Mouse (Mus musculus): ENCODE results near the gene Lrch4. TPM values are rescaled to one million over a fixed set of nuclear protein-coding genes. Genes with fewer than 3 reads are reported as not detected.

Lrch4 gene
- polyA plus RNA-seq, 1 experiment from 2014 or later, result 27.2 TPM

GRCm38 (mm10) chr5:137686127-137686790 lies 57.3 kb downstream of the Lrch4 start:
- H3K4me1 ChIP-seq, result peaks cover 30% of the 10 kb centered on the region
- peaks cover 18% of the 10 kb centered on the region for H3K27me3 ChIP-seq (ENCODE audit: low read depth, poor library complexity, severe bottlenecking)
- H3K4me3 ChIP-seq, result no peak overlapping the region
- no peak overlapping the region for H3K27ac ChIP-seq (replicated peaks)
- no peak for DNase-seq (ENCODE audit: low spot score)
- WGBS, result 87% methylated on average over 6 of the region's 6 CpGs
- H3K36me3 ChIP-seq, result peaks cover 11% of the 10 kb centered on the region
- H3K9me3 ChIP-seq (replicated peaks), result no peaks in the 10 kb centered on the region

GRCm38 (mm10) chr5:137689974-137690373 lies 61.1 kb downstream of the Lrch4 start:
- H3K4me1 ChIP-seq, result peaks cover 10% of the 10 kb centered on the region; the same call in 1 of the 2 replicates
- WGBS, result 90% methylated on average over 3 of the region's 3 CpGs
- DNase-seq (ENCODE audit: low spot score), result no peak
- H3K27me3 ChIP-seq (ENCODE audit: low read depth, poor library complexity, severe bottlenecking), result peaks cover 18% of the 10 kb centered on the region
- no peaks in the 10 kb centered on the region for H3K9me3 ChIP-seq (replicated peaks)
- H3K27ac ChIP-seq (replicated peaks), result no peak overlapping the region
- H3K36me3 ChIP-seq, result no peaks in the 10 kb centered on the region
- H3K4me3 ChIP-seq, result no peak overlapping the region

GRCm38 (mm10) chr5:137690531-137690930 lies 61.6 kb downstream of the Lrch4 start:
- H3K4me1 ChIP-seq, result peaks cover 8% of the 10 kb centered on the region; the same call in 1 of the 2 replicates
- peaks cover 14% of the 10 kb centered on the region for H3K27me3 ChIP-seq (ENCODE audit: low read depth, poor library complexity, severe bottlenecking)
- H3K36me3 ChIP-seq, result no peaks in the 10 kb centered on the region
- DNase-seq (ENCODE audit: low spot score), result no peak
- no peak overlapping the region for H3K27ac ChIP-seq (replicated peaks)
- H3K4me3 ChIP-seq, result no peak overlapping the region
- H3K9me3 ChIP-seq (replicated peaks), result no peaks in the 10 kb centered on the region
- WGBS, result 76% methylated on average over 9 of the region's 9 CpGs

Other genes starting within 250 kb of the Lrch4 start
- gene Zan, start 152.1 kb upstream of the Lrch4 start, polyA plus RNA-seq (2016; fragmentation: Nextera tagmentation; extraction: Ambion mirVana), result 0.07 and 0.09 TPM in 2 replicates
- gene Pop7, start 126.6 kb upstream of the Lrch4 start, polyA plus RNA-seq (2016; fragmentation: Nextera tagmentation; extraction: Ambion mirVana), result 54.1 and 55.3 TPM in 2 replicates
- 15.1 and 16.4 TPM in 2 replicates for gene Gigyf1, start 110.6 kb upstream of the Lrch4 start, polyA plus RNA-seq (2016; fragmentation: Nextera tagmentation; extraction: Ambion mirVana)
- gene Epo, start 95.9 kb upstream of the Lrch4 start, polyA plus RNA-seq (2016; fragmentation: Nextera tagmentation; extraction: Ambion mirVana), result 2.6 and 5.5 TPM in 2 replicates
- 400 and 414 TPM in 2 replicates for gene Gnb2, start 95.6 kb upstream of the Lrch4 start, polyA plus RNA-seq (2016; fragmentation: Nextera tagmentation; extraction: Ambion mirVana)
- 9.4 and 27.5 TPM in 2 replicates for gene Actl6b, start 75.6 kb upstream of the Lrch4 start, polyA plus RNA-seq (2016; fragmentation: Nextera tagmentation; extraction: Ambion mirVana)
- gene Tfr2, start 59.3 kb upstream of the Lrch4 start, polyA plus RNA-seq (2016; fragmentation: Nextera tagmentation; extraction: Ambion mirVana), result 1.9 and 2.2 TPM in 2 replicates
- 14.0 and 19.4 TPM in 2 replicates for gene Mospd3, start 28.1 kb upstream of the Lrch4 start, polyA plus RNA-seq (2016; fragmentation: Nextera tagmentation; extraction: Ambion mirVana)
- 61.4 and 68.2 TPM in 2 replicates for gene Pcolce, start 15.3 kb upstream of the Lrch4 start, polyA plus RNA-seq (2016; fragmentation: Nextera tagmentation; extraction: Ambion mirVana)
- 0.25 and 0.28 TPM in 2 replicates for gene Fbxo24, start 119 bp upstream of the Lrch4 start, polyA plus RNA-seq (2016; fragmentation: Nextera tagmentation; extraction: Ambion mirVana)
- 14.0 and 15.4 TPM in 2 replicates for gene Gm20605, start 54 bp downstream of the Lrch4 start, polyA plus RNA-seq (2016; fragmentation: Nextera tagmentation; extraction: Ambion mirVana)
- 7.7 and 7.8 TPM in 2 replicates for gene Sap25, start 12.2 kb downstream of the Lrch4 start, polyA plus RNA-seq (2016; fragmentation: Nextera tagmentation; extraction: Ambion mirVana)
- gene Irs3, start 16.6 kb downstream of the Lrch4 start, polyA plus RNA-seq (2016; fragmentation: Nextera tagmentation; extraction: Ambion mirVana), result 0.36 and 0.48 TPM in 2 replicates
- 27.2 and 28.8 TPM in 2 replicates for gene Agfg2, start 55.6 kb downstream of the Lrch4 start, polyA plus RNA-seq (2016; fragmentation: Nextera tagmentation; extraction: Ambion mirVana)
- gene Nyap1, start 112.5 kb downstream of the Lrch4 start, polyA plus RNA-seq (2016; fragmentation: Nextera tagmentation; extraction: Ambion mirVana), result 5.1 and 8.4 TPM in 2 replicates
- 75.6 and 75.8 TPM in 2 replicates for gene Tsc22d4, start 116.6 kb downstream of the Lrch4 start, polyA plus RNA-seq (2016; fragmentation: Nextera tagmentation; extraction: Ambion mirVana)
- gene Ppp1r35, start 149.7 kb downstream of the Lrch4 start, polyA plus RNA-seq (2016; fragmentation: Nextera tagmentation; extraction: Ambion mirVana), result 62.6 and 63.9 TPM in 2 replicates
- gene Mepce, start 158.5 kb downstream of the Lrch4 start, polyA plus RNA-seq (2016; fragmentation: Nextera tagmentation; extraction: Ambion mirVana), result 11.7 and 12.5 TPM in 2 replicates
- gene Zcwpw1, start 158.7 kb downstream of the Lrch4 start, polyA plus RNA-seq (2016; fragmentation: Nextera tagmentation; extraction: Ambion mirVana), result 13.8 and 16.1 TPM in 2 replicates
- 0.19 and 1.1 TPM in 2 replicates for gene Pilra, start 207.2 kb downstream of the Lrch4 start, polyA plus RNA-seq (2016; fragmentation: Nextera tagmentation; extraction: Ambion mirVana)
- not detected in 2 replicates for gene Pilrb1, start 229.0 kb downstream of the Lrch4 start, polyA plus RNA-seq (2016; fragmentation: Nextera tagmentation; extraction: Ambion mirVana)
- gene Pilrb2, start 242.7 kb downstream of the Lrch4 start, polyA plus RNA-seq (2016; fragmentation: Nextera tagmentation; extraction: Ambion mirVana), result not detected in 2 replicates